Mouse (Mus musculus): Measurements from ENCODE around the gene Stag1.
"Not testable (repeated sequence)": the region's sequence is repeated elsewhere in the genome, so short reads cannot be mapped to it uniquely, and the experiment has no call there.

Stag1 gene

GRCm38 (mm10) chr9:100682285-100682684 lies 84.7 kb downstream of the Stag1 start:
- DNase-seq (ENCODE audit: low read depth, low spot score), result no peak

- no peak for DNase-seq (ENCODE audit: low read depth, low spot score)
These were observed 88.3 kb downstream of the Stag1 start for GRCm38 (mm10) chr9:100685769-100686487.

- no peak for DNase-seq (ENCODE audit: low read depth, low spot score)
These were observed 92.2 kb downstream of the Stag1 start for GRCm38 (mm10) chr9:100689765-100690316.

GRCm38 (mm10) chr9:100692239-100692638 lies 94.6 kb downstream of the Stag1 start:
- no peak for DNase-seq (ENCODE audit: low read depth, low spot score)

- peak; percentile 15 for DNase-seq (ENCODE audit: low read depth, low spot score)
These were observed 98.9 kb downstream of the Stag1 start for GRCm38 (mm10) chr9:100696537-100696936.

- DNase-seq (ENCODE audit: low read depth, low spot score), result no peak
These were observed 110.0 kb downstream of the Stag1 start for GRCm38 (mm10) chr9:100707644-100708043.

GRCm38 (mm10) chr9:100711665-100712064 lies 114.1 kb downstream of the Stag1 start:
- no peak for DNase-seq (ENCODE audit: low read depth, low spot score)

- not testable (repeated sequence) for DNase-seq (ENCODE audit: low read depth, low spot score)
These were observed 127.2 kb downstream of the Stag1 start for GRCm38 (mm10) chr9:100724832-100725231.

GRCm38 (mm10) chr9:100731839-100732238 lies 134.2 kb downstream of the Stag1 start:
- no peak for DNase-seq (ENCODE audit: low read depth, low spot score)

- no peak for DNase-seq (ENCODE audit: low read depth, low spot score)
These were observed 136.4 kb downstream of the Stag1 start for GRCm38 (mm10) chr9:100733907-100734440.

GRCm38 (mm10) chr9:100735993-100736645 lies 138.5 kb downstream of the Stag1 start:
- peak; percentile 13 for DNase-seq (ENCODE audit: low read depth, low spot score)

GRCm38 (mm10) chr9:100736646-100737031 lies 139.0 kb downstream of the Stag1 start:
- peak; percentile 16 for DNase-seq (ENCODE audit: low read depth, low spot score)

GRCm38 (mm10) chr9:100777238-100777637 lies 179.6 kb downstream of the Stag1 start:
- DNase-seq (ENCODE audit: low read depth, low spot score), result not testable (repeated sequence)

GRCm38 (mm10) chr9:100865984-100866383 lies 268.4 kb downstream of the Stag1 start:
- DNase-seq (ENCODE audit: low read depth, low spot score), result no peak

- DNase-seq (ENCODE audit: low read depth, low spot score), result no peak
These were observed 272.0 kb downstream of the Stag1 start for GRCm38 (mm10) chr9:100869635-100870034.

GRCm38 (mm10) chr9:100896111-100896510 lies 298.5 kb downstream of the Stag1 start:
- DNase-seq (ENCODE audit: low read depth, low spot score), result no peak

GRCm38 (mm10) chr9:100898042-100898441 lies 300.4 kb downstream of the Stag1 start:
- DNase-seq (ENCODE audit: low read depth, low spot score), result no peak

GRCm38 (mm10) chr9:100910352-100910751 lies 312.8 kb downstream of the Stag1 start:
- DNase-seq (ENCODE audit: low read depth, low spot score), result no peak

GRCm38 (mm10) chr9:100917111-100917510 lies 319.5 kb downstream of the Stag1 start:
- DNase-seq (ENCODE audit: low read depth, low spot score), result peak; percentile 6

- DNase-seq (ENCODE audit: low read depth, low spot score), result no peak
These were observed 329.0 kb downstream of the Stag1 start for GRCm38 (mm10) chr9:100926629-100927028.

- DNase-seq (ENCODE audit: low read depth, low spot score), result no peak
These were observed 344.4 kb downstream of the Stag1 start for GRCm38 (mm10) chr9:100942042-100942441.

GRCm38 (mm10) chr9:100944677-100945365 lies 347.2 kb downstream of the Stag1 start:
- no peak for DNase-seq (ENCODE audit: low read depth, low spot score)

All from c-Kit-negative CD71-positive TER-119-positive erythroid progenitor cells, embryonic 14.5 days (primary cell).